Mouse (Mus musculus) mouse embryonic stem cell (cell line): ENCODE measurements around the gene Smyd4.
"Not testable (repeated sequence)": the region's sequence is repeated elsewhere in the genome, so short reads cannot be mapped to it uniquely, and the experiment has no call there.

Experiments used
- in situ Hi-C, 2 experiments: fragments of 300-500 bp; cut with MboI; formaldehyde crosslinking; loops; 1 replicate in 1 of 2; 3 replicates in 1 of 2; pipeline ENCODE4 v1.14.3; 2019 to 2020; ENCODE audit warnings: low sequenced_read_pairs in 2 of 2, low pct_unique_long_range_greater_than_20kb in 1 of 2, mixed read lengths in 1 of 2; ENCODE audit not compliant: unreplicated experiment in 1 of 2

Smyd4 gene

GRCm38 (mm10) chr11:75340698-75341345 lies 7.4 kb upstream of the Smyd4 start:
- in situ Hi-C loops = no loop called here

- in situ Hi-C loops = no loop called here
These were observed 5.1 kb upstream of the Smyd4 start for GRCm38 (mm10) chr11:75343096-75343495.

- in situ Hi-C loops = no loop called here
These were observed 4.1 kb upstream of the Smyd4 start for GRCm38 (mm10) chr11:75344163-75344562.

GRCm38 (mm10) chr11:75344716-75345115 lies 3.5 kb upstream of the Smyd4 start:
- in situ Hi-C loops = no loop called here

GRCm38 (mm10) chr11:75346556-75347187 lies 1.6 kb upstream of the Smyd4 start:
- in situ Hi-C loops = no loop called here

- in situ Hi-C loops = no loop called here
These were observed 1.0 kb upstream of the Smyd4 start for GRCm38 (mm10) chr11:75347188-75347585.

- in situ Hi-C loops = no loop called here
These were observed 637 bp upstream of the Smyd4 start for GRCm38 (mm10) chr11:75347596-75347995.

GRCm38 (mm10) chr11:75348890-75349261 lies 643 bp downstream of the Smyd4 start:
- in situ Hi-C loops = no loop called here

- in situ Hi-C loops = no loop called here
These were observed 3.0 kb downstream of the Smyd4 start for GRCm38 (mm10) chr11:75351225-75351624.

- in situ Hi-C loops = no loop called here
These were observed 7.2 kb downstream of the Smyd4 start for GRCm38 (mm10) chr11:75355475-75355874.

GRCm38 (mm10) chr11:75377125-75377524 lies 28.9 kb downstream of the Smyd4 start:
- in situ Hi-C loops = no loop called here

- in situ Hi-C loops = not testable (repeated sequence)
These were observed 30.6 kb downstream of the Smyd4 start for GRCm38 (mm10) chr11:75378786-75379185.

GRCm38 (mm10) chr11:75383529-75383928 lies 35.3 kb downstream of the Smyd4 start:
- in situ Hi-C loops = not testable (repeated sequence)

- in situ Hi-C loops = no loop called here
These were observed 47.4 kb downstream of the Smyd4 start for GRCm38 (mm10) chr11:75395611-75396010.

- in situ Hi-C loops = no loop called here
These were observed 49.2 kb downstream of the Smyd4 start for GRCm38 (mm10) chr11:75397452-75397851.

GRCm38 (mm10) chr11:75399411-75399841 lies 51.2 kb downstream of the Smyd4 start:
- in situ Hi-C loops = no loop called here

GRCm38 (mm10) chr11:75400099-75400498 lies 51.9 kb downstream of the Smyd4 start:
- in situ Hi-C loops = loop anchor here in 1 of 2 experiments (25.0 kb wide), 1 partner anchor 213 kb away; the partner anchor contains the start of genes Dph1, Ovca2 and Rtn4rl1

- in situ Hi-C loops = loop anchor here in 1 of 2 experiments (25.0 kb wide), 1 partner anchor 215 kb away; the partner anchor contains the start of genes Dph1, Ovca2 and Rtn4rl1
These were observed 54.0 kb downstream of the Smyd4 start for GRCm38 (mm10) chr11:75402271-75402690.

- in situ Hi-C loops = loop anchor here in 1 of 2 experiments (25.0 kb wide), 1 partner anchor 216 kb away; the partner anchor contains the start of genes Dph1, Ovca2 and Rtn4rl1
These were observed 55.2 kb downstream of the Smyd4 start for GRCm38 (mm10) chr11:75403301-75404052.
